In the genomic region with DNA sequence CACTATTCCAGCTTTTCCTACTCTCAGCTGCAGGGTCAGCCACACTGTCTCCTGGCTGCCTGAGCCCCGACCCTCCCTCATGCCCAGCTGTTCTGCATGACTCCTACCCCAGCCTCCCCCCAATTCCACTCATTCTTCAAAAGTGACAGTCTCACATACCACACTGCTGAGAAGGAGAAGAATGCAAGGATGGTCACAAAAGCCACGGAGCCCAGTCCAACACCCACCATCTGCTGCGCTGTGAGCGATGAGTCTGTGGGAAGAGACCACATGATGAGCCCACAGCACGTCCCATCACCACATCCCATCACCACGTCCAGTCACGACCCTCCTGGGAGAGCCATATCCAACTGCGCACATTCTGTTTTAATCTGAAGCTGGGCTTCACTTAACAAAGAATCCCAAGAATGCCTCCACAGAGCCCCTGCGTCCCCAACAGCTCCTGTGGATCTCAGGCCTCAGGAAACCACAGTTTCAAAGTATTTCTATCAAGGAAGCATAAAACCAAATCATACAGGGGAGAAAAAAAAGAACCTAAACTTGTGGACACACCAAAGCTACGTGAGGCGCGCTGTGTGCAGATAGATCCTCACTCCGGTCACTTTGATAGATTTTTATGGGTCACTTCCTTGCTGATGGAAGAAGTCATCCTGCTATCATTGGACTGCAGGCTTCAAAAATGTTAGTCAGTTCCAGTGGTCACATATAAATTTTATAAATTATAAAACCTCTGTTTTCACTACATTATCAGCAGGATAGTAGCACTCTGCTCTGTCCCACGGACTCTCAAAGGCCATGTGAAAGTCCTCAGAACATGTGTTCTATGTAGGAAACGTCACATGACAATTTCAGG, we compare ENCODE assay signal across 9 mouse cellular contexts.
A peak's percentile ranks its signal among the peaks of the same experiment; 100 is the strongest.
DNase-seq lines count a peak whose midpoint lies in the region; ATAC-seq lines count a peak whose summit lies in the region.
"Had no signal": no experiment of that assay in that cellular context is flagged by ENCODE, and none has a peak within 500 bp of the region (broad histone marks: within the 10 kb centered on the region; RNA-seq: fewer than 3 reads in every experiment).

No protein-coding gene starts in this region.

- intact Hi-C loops in heart, postnatal 10 days (cut with DNase I) = no loop called here

- peak overlapping the region; percentile 21 for H3K4me3 ChIP-seq in heart, embryonic 13.5 days
- no peak overlapping the region for H3K4me3 ChIP-seq in lung, embryonic 15.5 days
- no peak overlapping the region for H3K4me3 ChIP-seq in embryonic facial prominence, embryonic 10.5 days
- H3K4me3 ChIP-seq in neural tube, embryonic 14.5 days (ENCODE audit: low read depth, low read length) = no peak overlapping the region
- H3K4me3 ChIP-seq in liver, embryonic 12.5 days = no peak overlapping the region
- H3K4me3 ChIP-seq: forebrain, embryonic 13.5 days had no signal

- WGBS in heart, embryonic 13.5 days = 47% methylated on average over 15 of the region's 15 CpGs
- 53% methylated on average over 15 of the region's 15 CpGs for WGBS in lung, embryonic 15.5 days
- WGBS in embryonic facial prominence, embryonic 10.5 days = 71% methylated on average over 15 of the region's 15 CpGs
- WGBS in neural tube, embryonic 14.5 days = 79% methylated on average over 15 of the region's 15 CpGs
- 75% methylated on average over 15 of the region's 15 CpGs for WGBS in liver, embryonic 12.5 days (ENCODE audit: insufficient replicate concordance)

- H3K27ac ChIP-seq in heart, embryonic 13.5 days (replicated peaks) = peak overlapping the region; percentile 63
- 0 out of 2 replicates have a peak overlapping the region, but pooled peaks have one; percentile 3 for H3K27ac ChIP-seq in lung, embryonic 15.5 days
- peak overlapping the region; percentile 19 for H3K27ac ChIP-seq in embryonic facial prominence, embryonic 10.5 days (replicated peaks)
- H3K27ac ChIP-seq in neural tube, embryonic 14.5 days (ENCODE audit: low read depth, low read length) = no peak overlapping the region
- no peak overlapping the region for H3K27ac ChIP-seq in liver, embryonic 12.5 days
- H3K27ac ChIP-seq: forebrain, embryonic 13.5 days had no signal

- H3K27me3 ChIP-seq in heart, embryonic 13.5 days (replicated peaks) = no peaks in the 10 kb centered on the region
- H3K27me3 ChIP-seq in lung, embryonic 15.5 days = no peaks in the 10 kb centered on the region
- no peaks in the 10 kb centered on the region for H3K27me3 ChIP-seq in embryonic facial prominence, embryonic 10.5 days (replicated peaks; ENCODE audit: low read depth, poor library complexity, severe bottlenecking)
- no peaks in the 10 kb centered on the region for H3K27me3 ChIP-seq in neural tube, embryonic 14.5 days (ENCODE audit: control insufficient read depth, insufficient read depth, low read length)
- no peaks in the 10 kb centered on the region for H3K27me3 ChIP-seq in liver, embryonic 12.5 days (replicated peaks)
- H3K27me3 ChIP-seq: forebrain, embryonic 13.5 days had no signal

- no peaks in the 10 kb centered on the region for H3K9me3 ChIP-seq in heart, embryonic 13.5 days
- no peaks in the 10 kb centered on the region for H3K9me3 ChIP-seq in lung, embryonic 15.5 days
- H3K9me3 ChIP-seq in embryonic facial prominence, embryonic 10.5 days = no peaks in the 10 kb centered on the region
- H3K9me3 ChIP-seq in neural tube, embryonic 14.5 days (ENCODE audit: control insufficient read depth, low read length) = no peaks in the 10 kb centered on the region
- H3K9me3 ChIP-seq in liver, embryonic 12.5 days (replicated peaks) = no peaks in the 10 kb centered on the region
- H3K9me3 ChIP-seq: forebrain, embryonic 13.5 days had no signal

- no peaks in the 10 kb centered on the region for H3K36me3 ChIP-seq in heart, embryonic 13.5 days
- H3K36me3 ChIP-seq in lung, embryonic 15.5 days = no peaks in the 10 kb centered on the region
- H3K36me3 ChIP-seq in embryonic facial prominence, embryonic 10.5 days (replicated peaks) = no peaks in the 10 kb centered on the region
- H3K36me3 ChIP-seq in neural tube, embryonic 14.5 days (ENCODE audit: control insufficient read depth, insufficient read depth, low read length) = no peaks in the 10 kb centered on the region
- H3K36me3 ChIP-seq in liver, embryonic 12.5 days = peaks cover 36% of the 10 kb centered on the region

- DNase-seq in heart, postnatal 10 days = no peak
- DNase-seq in lung, adult 18-20 months = no peak
- DNase-seq in embryonic facial prominence, embryonic 10.5 days (ENCODE audit: low spot score) = peak; percentile 24

- no peak for ATAC-seq in heart, embryonic 13.5 days (ENCODE audit: extremely low read depth, insufficient number of reproducible peaks, low FRiP score, low TSS enrichment)
- peak; percentile 52 for ATAC-seq in lung, embryonic 15.5 days (ENCODE audit: borderline replicate concordance, extremely low read depth, low FRiP score, low TSS enrichment)
- peak; percentile 21; the same call in 1 of the 2 replicates for ATAC-seq in neural tube, embryonic 14.5 days (ENCODE audit: low read depth)
- ATAC-seq in granulocyte monocyte progenitor cell, adult 5-6 weeks (replicated peaks; ENCODE audit: poor library complexity, severe bottlenecking) = no peak; the same call in 1 of the 2 replicates
- no peak for ATAC-seq in liver, embryonic 12.5 days
- ATAC-seq: forebrain, embryonic 13.5 days had no signal

- H3K4me1 ChIP-seq in heart, embryonic 13.5 days = peaks cover 33% of the 10 kb centered on the region
- H3K4me1 ChIP-seq in lung, embryonic 15.5 days = peaks cover 31% of the 10 kb centered on the region
- H3K4me1 ChIP-seq in embryonic facial prominence, embryonic 10.5 days = peaks cover 9% of the 10 kb centered on the region
- H3K4me1 ChIP-seq in neural tube, embryonic 14.5 days (ENCODE audit: control insufficient read depth, insufficient read depth, low read length) = no peaks in the 10 kb centered on the region
- peaks cover 15% of the 10 kb centered on the region for H3K4me1 ChIP-seq in liver, embryonic 12.5 days

- peak overlapping the region; percentile 54 for H3K4me2 ChIP-seq in heart, embryonic 13.5 days
- H3K4me2 ChIP-seq in lung, embryonic 15.5 days = no peak overlapping the region
- H3K4me2 ChIP-seq in neural tube, embryonic 14.5 days (ENCODE audit: low read depth, low read length) = no peak overlapping the region
- no peak overlapping the region for H3K4me2 ChIP-seq in liver, embryonic 12.5 days
- H3K4me2 ChIP-seq: forebrain, embryonic 13.5 days had no signal

- H3K9ac ChIP-seq in heart, embryonic 13.5 days = 0 out of 2 replicates have a peak overlapping the region, but pooled peaks have one; percentile 24
- H3K9ac ChIP-seq in lung, embryonic 15.5 days = no peak overlapping the region
- H3K9ac ChIP-seq in neural tube, embryonic 14.5 days (replicated peaks; ENCODE audit: low read depth, low read length) = no peak overlapping the region
- H3K9ac ChIP-seq in liver, embryonic 12.5 days = no peak overlapping the region
- H3K9ac ChIP-seq: forebrain, embryonic 13.5 days had no signal

Comparison
In these comparisons a context has a peak if more than half of its experiments do, and no peak if none do; other contexts are left out.
1. ATAC-seq: peak in lung, embryonic 15.5 days (single experiment) and neural tube, embryonic 14.5 days (single experiment); none in heart, embryonic 13.5 days (single experiment), granulocyte monocyte progenitor cell, adult 5-6 weeks (single experiment) and liver, embryonic 12.5 days (single experiment).
2. H3K27ac ChIP-seq: peak in heart, embryonic 13.5 days (single experiment), lung, embryonic 15.5 days (single experiment) and embryonic facial prominence, embryonic 10.5 days (single experiment); none in neural tube, embryonic 14.5 days (single experiment) and liver, embryonic 12.5 days (single experiment).